Mouse (Mus musculus) WW6 (cell line): ENCODE results near the gene Rtn4.
"Not testable (repeated sequence)": the region's sequence is repeated elsewhere in the genome, so short reads cannot be mapped to it uniquely, and the experiment has no call there.

Experiments
- DNase-seq: peaks from one replicate; pipeline ENCODE4 v3.0.0-alpha.2; 2013; ENCODE audit warnings: low read depth, low spot score

Gene Rtn4

DNA sequence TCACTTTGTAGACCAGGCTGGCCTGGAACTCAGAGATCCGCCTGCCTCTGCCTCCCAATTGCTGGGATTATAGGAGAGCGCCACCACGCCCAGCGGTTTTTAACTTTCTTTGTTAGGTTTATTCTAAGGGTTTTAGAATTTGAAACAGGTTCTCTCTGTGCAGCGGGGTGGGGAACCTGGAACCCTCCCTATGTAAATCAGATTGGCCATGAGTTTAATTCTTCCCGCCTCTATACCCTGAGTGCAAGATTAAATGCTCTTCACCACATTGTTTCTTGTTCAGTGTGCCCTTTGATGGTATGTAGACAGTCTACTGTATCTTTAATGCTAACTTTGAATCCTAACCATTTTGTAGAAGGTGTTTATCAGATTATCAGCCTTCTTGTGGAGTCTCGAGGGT is 21.4 kb downstream of the Rtn4 start:
- peak; percentile 73 for DNase-seq

DNA sequence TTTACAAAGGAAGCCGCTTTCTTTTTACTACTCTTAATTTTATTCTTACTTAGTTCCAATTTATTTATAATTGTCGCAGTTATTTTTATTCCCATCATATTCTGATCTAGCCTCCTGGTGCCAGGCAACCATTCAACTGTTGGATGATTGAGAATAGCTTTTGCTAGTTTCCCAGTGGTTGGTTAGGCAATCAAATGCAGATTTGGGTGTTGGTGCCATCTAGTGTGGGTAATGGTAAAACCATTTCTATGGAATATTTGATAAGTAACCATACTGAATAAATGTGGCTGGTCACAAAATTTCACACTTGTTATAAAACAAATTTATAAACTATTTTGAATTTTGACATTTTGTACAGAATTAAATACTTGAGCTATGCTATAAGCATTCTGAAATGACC is 22.0 kb downstream of the Rtn4 start:
- no peak for DNase-seq

DNA sequence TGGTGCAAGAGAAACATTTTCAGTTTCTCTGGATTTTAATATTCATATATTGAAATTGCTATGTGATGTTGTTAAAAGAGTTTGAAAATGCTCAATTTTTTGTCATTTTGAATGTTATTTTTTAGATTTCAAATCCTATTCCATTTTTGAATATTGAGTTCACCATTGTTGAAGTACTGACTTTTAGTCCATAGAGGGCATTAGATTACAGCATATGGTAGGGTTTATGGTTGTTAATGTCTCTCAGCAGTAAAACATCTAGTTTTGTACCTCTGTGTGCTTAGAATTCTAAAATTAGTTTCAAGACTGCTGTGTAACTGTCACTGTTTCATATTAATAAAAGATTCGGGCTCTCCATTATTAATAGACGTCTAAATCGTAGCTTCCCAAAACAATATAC is 22.8 kb downstream of the Rtn4 start:
- no peak for DNase-seq

DNA sequence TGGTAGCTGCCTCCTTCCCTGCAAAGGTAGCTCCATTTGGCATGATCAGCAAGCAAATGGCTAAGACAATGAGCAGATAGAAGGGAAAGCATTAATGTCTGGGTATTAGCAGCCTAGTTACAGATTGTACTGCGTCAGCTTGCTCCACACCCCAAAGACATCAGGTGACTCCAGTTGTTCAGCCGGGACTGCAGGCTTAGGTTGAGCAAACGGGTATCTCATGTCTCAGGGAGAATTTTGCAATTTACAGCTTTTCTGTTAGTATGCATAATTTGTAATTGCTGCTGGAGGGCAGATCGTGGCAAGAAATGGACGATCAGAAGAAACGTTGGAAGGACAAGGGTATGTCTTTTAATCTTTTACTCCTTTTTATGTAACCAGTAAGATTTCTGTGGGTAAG is 25.8 kb downstream of the Rtn4 start:
- no peak for DNase-seq

DNA sequence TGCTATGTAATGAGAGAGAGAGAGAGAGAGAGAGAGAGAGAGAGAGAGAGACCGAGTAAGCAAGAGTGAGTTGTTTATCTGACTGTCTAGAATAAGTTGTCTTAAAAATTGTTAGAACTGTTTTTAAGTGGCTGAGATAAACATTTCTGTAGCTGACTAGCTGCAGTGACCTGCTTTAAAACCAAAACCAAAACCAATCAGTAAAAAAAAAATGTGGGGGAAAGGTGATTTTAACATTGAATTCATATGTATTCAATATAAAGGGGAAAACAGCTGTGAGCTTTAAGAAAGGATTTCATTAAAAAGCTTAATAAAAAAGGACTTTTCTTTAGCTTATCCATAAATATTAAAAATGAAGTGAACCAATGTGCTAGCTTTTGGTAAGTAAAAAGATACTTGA is 26.9 kb downstream of the Rtn4 start:
- DNase-seq = no peak

DNA sequence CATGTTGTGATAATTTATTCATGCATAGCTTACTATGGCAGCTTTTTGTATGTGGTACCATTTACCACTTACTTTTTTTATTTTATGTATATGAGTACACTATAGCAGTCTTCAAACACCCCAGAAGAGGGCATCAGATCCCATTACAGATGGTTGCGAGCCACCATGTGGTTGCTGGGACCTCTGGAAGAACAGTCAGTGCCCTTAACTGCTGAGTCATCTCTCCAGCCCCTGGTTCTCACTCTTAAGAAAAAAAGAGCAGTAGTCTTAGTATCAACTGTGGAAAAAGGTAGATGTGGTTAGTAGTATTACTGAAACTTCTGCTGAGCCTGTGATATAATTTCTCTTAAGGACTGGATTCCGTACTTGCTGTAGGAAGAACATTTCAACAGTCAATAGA is 31.5 kb downstream of the Rtn4 start:
- DNase-seq = no peak

DNA sequence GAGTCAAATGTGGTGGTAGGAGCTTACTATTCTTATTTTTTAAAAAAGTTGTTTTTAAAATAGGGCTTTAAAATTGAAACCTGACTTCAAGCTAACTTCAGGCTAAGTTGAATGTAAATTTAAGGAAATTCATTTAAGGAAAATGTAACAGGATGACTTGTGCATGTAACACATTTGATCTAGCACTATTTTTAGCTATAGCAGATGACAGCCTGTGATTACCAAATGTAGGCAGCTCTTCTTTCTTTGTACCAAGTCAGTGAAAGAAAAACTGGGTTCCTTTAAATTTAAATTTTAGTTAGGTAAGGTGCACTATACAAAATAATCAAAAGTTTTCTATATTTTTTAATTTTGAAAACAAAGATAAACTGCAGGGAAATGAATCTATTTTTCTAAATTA is 32.4 kb downstream of the Rtn4 start:
- no peak for DNase-seq

DNA sequence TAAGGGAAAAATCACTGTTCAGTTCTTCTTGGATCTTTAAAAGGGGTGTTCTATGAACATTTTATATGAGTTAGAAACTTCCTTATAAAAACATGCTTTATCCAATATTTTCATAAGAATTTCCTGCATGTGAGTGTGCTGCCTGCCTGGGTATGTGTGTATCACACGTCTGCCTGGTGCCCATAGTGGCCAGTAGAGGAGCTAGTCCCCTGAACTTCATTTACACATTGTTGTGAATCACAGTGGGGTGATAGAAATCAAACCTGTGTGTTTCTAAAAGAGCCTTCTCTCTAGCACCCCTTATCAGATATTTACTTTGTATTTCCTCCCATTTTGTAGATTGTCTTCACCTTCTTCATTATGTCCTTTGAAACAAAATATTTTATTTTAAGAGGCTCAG is 32.9 kb downstream of the Rtn4 start:
- no peak for DNase-seq

DNA sequence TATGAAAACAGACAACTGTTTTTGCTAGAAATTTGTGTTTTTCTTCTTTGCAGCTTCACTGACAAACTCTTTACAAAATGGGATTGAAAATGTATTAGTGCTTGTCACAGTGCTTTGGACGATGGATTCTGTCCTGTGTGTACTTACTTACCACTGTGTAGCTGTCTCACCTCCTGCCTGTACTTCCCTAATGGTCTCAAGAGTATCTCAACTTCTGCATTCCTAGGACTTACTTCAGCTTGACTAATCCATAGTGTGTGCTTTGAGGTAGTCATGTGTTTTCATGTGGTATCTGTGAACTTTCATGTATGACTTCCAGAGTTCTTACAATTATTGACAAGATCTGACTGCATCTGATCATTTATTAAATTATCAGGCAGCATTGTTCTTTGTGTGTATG is 35.2 kb downstream of the Rtn4 start:
- DNase-seq = no peak

DNA sequence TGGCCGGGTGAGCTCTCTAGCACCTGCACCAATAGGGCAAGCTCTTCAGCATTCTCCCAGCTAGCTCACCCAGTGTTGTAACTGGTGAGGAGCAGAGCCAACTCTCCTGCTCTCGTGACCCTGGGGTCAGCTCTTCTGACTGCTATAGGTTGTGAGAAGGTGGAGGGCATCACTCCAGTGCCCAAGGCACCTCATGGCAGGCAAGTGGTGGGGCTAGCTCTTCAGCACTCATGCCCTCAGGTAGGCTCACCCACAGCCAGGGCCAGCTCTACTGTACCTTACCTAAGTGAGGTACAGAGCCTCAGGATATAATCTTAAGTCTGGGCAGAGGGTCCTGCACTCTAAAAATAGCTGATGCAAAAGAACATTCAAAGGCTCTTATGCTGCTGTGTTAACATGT is 47.0 kb downstream of the Rtn4 start:
- DNase-seq = no peak

DNA sequence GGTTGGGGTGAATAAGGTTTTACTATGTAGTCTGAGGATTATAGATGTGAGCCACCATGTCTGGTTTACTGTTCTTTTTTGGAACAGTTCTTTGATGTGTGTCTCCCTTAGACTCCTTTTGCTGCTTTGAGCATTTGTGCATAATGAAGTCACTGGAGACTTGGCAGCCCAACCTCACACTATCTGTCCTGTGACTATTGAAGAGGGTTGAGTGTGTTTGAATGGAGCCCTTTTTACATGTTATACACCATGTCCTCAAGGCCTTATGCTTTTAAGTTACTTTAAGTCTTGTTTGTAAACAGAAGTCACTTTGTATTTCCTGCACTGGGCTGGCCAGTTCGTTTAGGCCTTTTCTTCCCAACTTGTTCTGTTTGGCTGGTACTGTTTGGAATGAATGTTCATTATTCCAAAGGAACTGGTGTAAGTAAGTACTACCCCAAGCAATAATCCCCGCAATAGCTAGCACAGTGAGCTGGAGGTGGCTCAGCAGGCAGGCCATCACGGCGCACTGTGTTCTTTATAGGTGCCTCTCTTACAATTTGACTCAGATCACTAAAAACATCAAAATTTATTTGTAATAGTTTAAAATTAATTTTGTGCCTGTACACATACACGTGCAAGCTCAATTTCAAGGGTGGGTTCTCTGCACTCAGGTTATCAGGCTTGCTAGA is 52.1 kb downstream of the Rtn4 start:
- DNase-seq = no peak

DNA sequence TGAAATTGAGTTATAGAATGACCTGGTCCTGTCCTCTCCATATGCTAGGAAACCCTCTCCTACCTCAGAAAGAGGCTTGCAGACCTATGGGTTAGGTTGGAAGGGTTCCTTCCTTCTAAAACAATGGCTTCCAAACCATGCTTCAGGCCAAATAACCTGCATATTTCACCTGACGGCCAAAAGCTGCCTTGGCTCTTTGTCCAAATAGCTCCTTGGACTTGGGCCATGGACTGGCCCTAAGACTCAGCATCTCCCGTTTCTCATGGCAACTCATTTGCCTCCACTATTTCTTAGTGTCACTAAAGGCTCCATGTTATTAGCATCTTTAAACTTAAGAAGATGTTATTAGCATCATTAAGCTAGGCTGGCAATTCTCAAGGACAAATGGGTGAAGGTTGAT is 52.8 kb downstream of the Rtn4 start:
- DNase-seq = no peak

DNA sequence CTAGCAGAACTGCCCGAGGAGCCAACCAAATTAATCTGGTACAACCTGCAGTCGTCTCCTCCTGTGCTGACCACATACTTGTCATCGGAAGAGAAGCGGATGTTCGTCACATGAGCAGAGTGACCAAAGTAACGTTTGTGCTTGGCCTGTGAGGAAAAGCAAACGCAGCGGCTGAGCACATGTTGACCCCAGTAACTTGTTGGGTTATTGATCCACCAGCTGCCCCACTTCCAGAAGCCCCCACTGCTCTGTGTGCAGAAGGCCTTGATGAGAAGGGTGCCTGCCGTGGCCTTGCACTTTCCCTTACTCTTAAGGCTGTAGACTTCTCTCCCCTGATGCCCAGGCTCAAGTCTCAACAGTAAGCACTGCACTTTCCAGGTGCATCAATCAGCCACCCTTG is 53.5 kb downstream of the Rtn4 start:
- no peak for DNase-seq

DNA sequence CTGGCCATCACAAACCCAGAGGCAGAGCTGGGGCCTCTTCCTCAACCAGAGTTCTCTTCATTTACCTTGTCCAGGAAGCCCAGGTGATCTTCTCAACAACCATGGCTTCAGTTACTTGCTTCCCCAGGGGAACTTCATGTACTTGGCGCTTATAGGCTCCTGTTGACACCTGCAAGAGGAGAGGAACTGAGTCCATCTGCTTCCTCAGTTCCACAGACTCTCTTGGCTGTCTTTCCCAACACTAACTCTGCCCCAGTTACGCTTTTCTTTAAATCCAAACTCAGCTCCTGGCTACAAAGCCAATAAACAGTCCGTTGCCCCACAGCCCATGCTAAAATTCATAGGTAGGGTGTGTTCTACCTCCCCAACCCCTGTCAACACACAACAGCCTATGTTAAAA is 54.6 kb downstream of the Rtn4 start:
- DNase-seq = no peak

DNA sequence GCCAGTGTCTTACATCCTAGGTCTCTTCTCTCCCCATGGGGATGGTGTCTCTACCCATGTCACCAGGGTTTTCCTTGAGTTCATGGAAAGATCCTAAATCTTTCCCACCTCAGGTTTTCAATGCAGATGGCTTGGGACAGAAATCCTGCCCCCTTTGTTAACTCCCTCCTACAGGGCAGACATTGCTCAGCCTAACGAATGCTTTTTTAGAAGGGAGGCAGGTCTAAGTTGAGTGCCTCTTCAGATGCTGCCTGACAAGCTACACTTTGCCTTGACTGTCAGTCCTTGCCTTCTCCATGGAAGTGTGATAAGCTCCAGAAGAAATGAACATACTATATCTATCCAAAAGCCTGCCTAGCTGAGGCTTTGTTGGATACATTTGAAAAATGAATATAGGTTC is 55.1 kb downstream of the Rtn4 start:
- no peak for DNase-seq

DNA sequence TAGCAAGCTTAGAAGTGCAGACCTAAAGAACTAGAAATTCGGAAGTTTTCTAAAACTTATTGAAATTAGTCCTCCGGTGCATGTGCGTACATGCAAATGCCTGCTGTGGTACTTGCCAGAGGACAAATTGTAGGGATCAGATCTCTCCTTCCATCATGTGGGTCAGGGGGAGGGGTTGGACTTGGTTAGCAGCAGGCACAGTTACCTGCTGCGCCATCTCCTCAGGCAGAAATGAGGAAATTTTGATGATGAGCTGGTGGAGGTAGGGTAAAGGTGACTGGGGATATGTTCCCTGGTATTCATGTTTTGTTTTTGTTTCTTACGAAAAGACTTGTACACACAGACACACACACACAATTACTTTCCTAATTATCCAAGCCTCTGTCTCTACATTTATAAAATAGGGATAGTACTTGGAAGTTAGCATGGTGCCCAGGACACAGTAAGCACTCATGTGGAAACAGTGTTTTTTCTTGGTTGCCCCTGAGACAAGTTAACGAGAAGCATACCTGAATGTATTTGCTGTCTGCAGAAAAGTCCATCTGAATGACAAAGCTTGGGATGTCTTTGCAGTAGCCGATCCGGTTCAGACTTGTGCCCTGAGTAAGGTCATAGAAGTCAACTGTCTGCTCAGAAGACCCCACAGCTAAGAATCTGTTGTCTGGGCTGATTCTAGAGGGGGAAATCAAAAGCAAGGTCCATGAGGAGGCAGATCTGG is 56.2 kb downstream of the Rtn4 start:
- DNase-seq = no peak

DNA sequence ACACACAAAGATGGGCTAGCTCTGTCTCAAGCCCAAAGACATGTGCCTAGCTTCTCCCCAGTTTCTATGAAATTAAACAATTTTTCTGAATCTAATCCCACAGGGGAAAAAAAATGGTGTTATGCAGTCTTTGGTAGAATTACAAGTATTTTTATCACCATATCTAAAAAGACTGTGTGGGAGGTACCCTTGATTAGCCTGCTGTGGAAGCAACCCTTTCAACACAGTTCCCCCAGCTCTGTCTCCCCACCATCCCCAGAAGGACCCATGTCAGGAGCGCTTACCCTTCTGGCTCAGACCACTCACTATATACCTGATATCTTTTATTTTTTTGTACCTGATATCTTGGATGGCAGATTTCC is 56.7 kb downstream of the Rtn4 start:
- no peak for DNase-seq

DNA sequence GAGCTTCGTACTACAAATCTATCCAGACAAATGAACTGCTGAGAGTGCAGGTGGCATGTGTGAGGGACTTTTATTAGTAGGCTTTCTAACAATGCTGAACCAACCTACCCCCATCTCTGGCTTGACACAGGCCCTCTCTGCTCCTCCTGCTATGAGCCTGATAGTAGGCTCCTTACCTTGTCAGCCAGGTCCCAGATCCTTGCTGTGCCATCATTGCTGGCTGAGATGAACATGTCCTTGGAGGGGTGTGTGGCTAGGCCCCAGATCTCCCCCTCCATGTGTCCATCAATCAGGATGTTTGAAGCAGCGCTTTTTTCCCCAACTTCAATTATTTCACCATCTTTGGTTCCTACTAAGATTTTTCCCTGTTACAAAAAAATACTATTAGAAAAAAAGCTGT is 58.3 kb downstream of the Rtn4 start:
- DNase-seq = no peak

DNA sequence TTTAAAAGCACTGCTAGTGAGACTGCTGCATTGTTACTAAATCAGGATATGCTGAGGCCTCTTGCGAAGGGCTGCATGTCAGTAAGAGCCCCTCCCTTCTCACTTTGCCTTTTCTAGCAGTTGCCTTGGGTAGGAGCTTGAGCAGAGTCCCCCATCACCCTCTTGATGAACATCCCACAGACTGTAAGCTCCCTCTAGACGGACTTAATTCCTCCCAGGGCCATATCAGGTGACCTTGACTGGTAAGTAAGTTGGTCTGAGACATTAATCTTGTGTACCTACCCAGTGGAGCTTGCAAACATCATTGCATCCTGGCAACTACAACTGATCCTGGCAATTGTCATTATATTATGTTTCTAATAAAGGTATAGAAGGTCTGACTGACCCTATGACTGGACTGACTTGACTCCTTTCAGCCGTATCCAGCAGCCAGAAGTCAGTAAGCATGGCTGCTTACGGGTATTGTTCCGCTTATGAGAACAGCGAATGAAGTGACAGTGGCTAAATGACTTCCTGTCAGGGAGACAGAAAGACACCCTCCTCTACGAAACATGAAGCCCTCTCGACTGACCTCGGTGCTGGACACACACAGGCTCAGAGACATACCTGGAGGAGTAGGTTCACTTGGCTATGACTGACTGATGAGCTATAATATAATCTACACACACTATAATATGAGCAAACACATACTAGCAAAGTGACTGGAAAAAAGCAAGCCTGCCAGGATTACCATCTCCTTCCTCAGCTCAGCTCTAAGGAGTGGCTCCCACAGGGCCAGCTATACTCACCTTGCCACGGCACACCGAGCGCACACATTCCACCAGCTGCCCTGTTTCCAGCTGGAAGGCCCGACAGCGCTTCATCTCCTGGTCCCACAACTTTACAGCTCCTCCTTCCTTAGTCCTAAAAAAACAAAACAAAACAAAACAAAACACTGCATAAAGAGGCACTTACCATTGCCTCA is 59.2 kb downstream of the Rtn4 start:
- no peak for DNase-seq

DNA sequence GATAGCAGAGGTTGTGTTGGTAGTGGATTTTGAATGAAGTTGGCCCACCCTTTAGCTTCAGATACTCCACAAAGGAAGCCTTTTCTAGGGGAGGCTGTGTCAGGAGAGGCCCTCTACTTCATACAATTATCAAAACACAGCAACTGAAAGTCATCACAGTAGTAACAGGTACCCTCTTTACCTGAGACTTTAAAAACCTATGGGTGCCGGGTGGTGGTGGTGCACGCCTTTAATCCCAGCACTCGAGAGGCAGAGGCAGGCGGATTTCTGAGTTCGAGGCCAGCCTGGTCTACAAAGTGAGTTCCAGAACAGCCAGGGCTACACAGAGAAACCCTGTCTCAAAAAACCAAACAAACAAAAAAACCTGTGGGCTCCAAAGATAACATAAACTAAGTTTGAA is 63.3 kb downstream of the Rtn4 start:
- not testable (repeated sequence) for DNase-seq

DNA sequence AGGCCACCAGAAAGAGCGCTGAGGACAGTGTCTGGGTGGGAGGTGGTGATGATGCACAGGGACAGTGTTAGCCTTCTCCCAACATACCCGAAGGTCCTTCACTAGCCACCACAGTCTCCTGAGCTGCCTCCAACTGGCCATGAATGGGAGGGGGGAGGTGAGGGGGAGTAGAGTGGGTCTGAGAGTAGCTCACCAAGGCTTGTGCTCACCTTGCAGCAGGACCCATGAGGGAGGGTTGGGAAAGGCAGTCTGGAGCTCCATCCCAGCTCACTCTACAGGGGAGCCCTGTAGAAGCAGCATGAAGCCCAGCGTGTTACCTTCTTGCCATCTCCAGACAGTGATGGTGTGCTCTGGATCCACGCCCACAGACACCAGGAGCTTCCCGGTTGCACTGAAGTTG is 65.9 kb downstream of the Rtn4 start:
- DNase-seq = no peak

DNA sequence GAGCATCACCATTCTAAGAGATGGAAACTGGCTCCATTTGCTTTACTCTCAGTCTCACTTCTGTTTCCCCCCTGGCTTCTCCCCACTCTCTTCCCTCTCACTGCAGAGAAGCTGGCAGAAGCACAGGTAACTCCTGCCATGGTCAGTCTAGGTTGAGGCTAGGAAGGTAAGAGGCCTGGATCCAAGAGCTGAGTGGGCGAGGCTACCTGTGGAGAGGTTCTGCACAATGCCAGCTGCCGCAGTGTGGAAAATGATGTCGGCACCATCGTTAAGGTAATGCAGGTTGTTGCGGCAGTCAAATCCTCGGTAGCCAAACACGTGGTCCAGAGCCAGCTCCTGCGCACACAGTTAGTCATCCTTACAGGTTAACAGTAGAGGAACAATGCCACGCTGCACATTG is 68.6 kb downstream of the Rtn4 start:
- no peak for DNase-seq

DNA sequence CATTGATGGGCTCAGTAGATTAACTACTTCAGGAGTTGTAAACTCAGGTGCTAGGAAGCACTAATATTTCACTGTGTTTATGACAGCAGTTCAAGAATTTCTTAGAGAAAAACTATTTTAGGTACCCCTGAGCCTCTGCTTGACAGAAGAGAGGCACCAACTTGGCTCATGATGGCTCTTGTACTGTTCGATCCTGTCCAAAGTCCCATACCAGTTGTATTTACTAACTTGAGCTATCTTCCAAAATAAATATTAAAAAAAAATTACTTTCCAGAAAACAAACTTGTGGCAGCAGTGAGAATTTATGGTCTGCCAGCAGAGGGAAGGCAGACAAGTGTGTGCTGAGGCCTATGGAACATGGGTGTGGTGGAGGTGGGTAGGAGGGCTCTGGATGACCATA is 70.0 kb downstream of the Rtn4 start:
- DNase-seq = no peak
